Mouse (Mus musculus) leukemia stem cell, adult 10-12 weeks (primary cell): ENCODE results near the gene Gpnmb. TPM values are rescaled to one million over a fixed set of nuclear protein-coding genes. Genes with fewer than 3 reads are reported as not detected.

Source experiments
- polyA plus RNA-seq: library from polyadenylated mRNA; stranded (reverse); fragments of >175 nt; gene quantifications from 2 replicates; pipeline ENCODE4 v1.2.3, GENCODE M21; 2012; ENCODE audit warnings: low replicate concordance

Gene Gpnmb
- polyA plus RNA-seq, result 0.18 and 0.31 TPM in 2 replicates

DNA sequence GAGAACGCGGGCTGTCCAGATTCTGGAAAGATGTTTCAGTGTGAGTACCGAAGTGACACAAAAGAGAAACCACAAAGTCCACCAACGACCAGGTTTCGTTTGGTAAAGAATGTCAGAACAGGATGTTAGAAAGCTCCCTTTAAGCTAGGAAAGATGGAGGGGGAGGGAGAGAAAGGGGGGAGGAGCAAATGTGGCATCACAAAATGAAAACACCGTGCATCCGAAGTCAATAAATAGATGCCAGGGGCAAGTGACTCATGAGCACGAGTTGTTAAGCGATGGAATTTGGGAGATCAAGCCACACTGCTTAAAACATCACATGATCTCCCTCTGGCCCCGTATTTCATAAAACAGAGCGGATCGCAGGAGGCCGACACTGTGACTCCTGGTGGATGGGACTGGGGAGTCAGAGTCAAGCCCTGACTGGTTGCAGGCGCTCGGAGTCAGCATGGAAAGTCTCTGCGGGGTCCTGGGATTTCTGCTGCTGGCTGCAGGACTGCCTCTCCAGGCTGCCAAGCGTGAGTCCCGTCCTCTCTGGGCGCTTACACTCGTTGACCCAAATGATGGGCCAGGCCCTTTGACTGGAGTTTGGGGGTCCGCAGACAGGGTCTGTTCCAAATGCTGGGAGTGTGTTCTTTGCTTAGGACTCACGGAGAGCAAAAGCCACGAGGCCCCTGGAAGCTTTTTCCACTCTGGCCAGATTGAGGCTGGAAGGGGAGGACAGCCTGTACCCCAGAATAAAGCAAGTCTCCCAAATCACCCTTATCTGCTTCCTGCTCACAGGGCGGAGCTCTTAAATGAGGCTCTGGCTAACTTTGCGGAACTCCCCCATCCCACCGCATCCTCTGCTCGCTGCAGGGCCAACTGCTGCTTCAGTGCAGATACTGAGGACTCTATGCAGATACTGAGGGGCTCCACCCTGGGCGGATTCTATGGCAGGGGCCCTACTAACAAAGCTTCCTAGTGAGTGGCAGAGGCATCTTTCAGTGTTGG lies at the start of gene Gpnmb:
Gpnmb (plus strand) TSS at position 272 of the 993 bp plus-strand sequence.

DNA sequence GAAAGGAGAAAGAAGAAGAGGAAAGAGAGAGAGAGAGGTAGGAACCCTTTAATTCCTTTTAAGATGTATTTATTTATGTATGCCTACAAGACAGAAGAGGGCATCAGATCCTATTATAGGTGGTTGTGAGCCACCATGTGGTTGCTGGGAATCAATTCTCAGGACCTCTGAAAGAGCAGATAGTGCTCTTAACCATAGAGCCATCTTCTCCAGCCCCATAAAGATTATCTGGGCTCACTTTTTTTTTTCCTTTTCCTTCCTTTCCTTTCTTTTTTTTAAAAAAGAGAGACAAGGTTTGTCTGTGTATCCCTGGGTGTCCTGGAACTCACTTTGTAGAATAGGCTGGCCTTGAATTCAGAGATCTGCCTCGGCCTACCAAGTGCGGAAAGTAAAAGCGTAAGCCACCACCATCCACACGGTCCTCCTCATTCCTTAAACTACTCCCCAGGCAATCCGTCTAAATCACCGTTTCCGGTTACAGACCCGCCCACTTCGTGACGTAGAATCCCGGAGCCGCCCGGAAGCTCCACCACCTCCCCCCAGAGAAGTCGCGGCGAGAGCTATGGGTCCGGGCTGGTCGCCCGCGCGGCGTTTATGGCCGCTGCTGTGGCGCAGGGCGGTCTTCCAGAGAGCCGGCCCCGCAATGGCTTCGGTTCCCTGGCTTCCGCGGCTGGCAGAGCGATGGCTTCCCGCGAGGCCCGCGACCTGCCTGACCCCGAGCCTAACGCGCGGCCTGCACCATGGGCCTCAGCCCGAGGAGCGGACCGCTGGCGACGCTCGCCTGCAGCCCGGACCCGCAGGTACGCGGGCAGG lies 37.2 kb downstream of the Gpnmb start, which contains the start of gene Malsu1:
Malsu1 (plus strand) TSS at position 492 of the 813 bp plus-strand sequence.

Other genes with a start within 250 kb of the Gpnmb start
- gene Tmem176a, start 195.6 kb upstream of the Gpnmb start, polyA plus RNA-seq, result 6.4 and 44.5 TPM in 2 replicates
- 2.3 and 12.0 TPM in 2 replicates for gene Tmem176b, start 195.1 kb upstream of the Gpnmb start, polyA plus RNA-seq
- gene Aoc1, start 163.7 kb upstream of the Gpnmb start, polyA plus RNA-seq, result not detected in 2 replicates
- gene 1600015I10Rik, start 106.7 kb upstream of the Gpnmb start, polyA plus RNA-seq, result not detected in 2 replicates
- gene Doxl2, start 61.6 kb upstream of the Gpnmb start, polyA plus RNA-seq, result not detected in 2 replicates
- gene Svs1, start 49.7 kb upstream of the Gpnmb start, polyA plus RNA-seq, result not detected in 2 replicates
- gene Malsu1, start 37.2 kb downstream of the Gpnmb start, polyA plus RNA-seq, result 57.0 and 59.6 TPM in 2 replicates
- not detected in 2 replicates for gene Igf2bp3, start 178.4 kb downstream of the Gpnmb start, polyA plus RNA-seq
- 6.6 and 14.3 TPM in 2 replicates for gene Tra2a, start 227.5 kb downstream of the Gpnmb start, polyA plus RNA-seq